Mouse (Mus musculus) heart, postnatal 0 days (tissue): ENCODE data around the gene Cd93.

Experiments
- CTCF ChIP-seq: IDR thresholded peaks from 2 replicates; pipeline ENCODE4 v1.5.1; 2016; ENCODE audit warnings: antibody characterized with exemption, control low read depth, low read depth
- EP300 ChIP-seq: IDR thresholded peaks from 2 replicates; pipeline ENCODE4 v1.6.1; 2016; ENCODE audit warnings: antibody characterized with exemption, low read depth

DNA sequence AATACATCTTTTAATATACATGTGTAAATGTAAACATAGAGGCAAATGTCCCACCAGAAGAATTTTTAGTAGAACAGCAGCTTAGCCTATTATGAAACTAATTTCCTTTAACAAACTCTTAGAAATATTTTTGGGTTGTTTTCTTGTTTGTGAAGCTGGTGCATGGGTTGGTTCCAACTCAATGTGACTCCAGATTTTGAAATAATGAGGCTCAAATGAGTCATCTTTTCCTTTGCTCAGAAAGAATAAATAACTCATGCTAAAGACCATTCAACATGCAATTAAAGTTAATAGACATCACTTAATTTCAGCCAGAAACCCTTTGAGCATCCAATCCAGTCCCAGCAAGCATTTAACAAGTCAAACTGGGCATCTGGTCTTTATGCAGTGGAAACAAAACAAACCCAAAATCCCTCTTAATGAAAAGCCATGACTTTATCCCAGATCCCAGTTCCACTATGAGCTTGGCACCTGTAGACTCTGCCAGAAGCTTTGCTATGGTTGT lies 14.3 kb downstream of the Cd93 start:
- TF ChIP-seq CTCF (no peak), EP300 (no peak)
